Mouse (Mus musculus): Measurements from ENCODE around the gene Rnase2a. TPM values are rescaled to one million over a fixed set of nuclear protein-coding genes. Genes with fewer than 3 reads are reported as not detected.
"Not testable (repeated sequence)": the region's sequence is repeated elsewhere in the genome, so short reads cannot be mapped to it uniquely, and the experiment has no call there.

Gene Rnase2a
- total RNA-seq (2021), result 1 to 10 TPM in 1 of 2 experiments, under 1 TPM in 1; 0.81 to 1.4 TPM

- intact Hi-C loops (cut with DNase I), result no loop called here
- no peak for DNase-seq
These were observed at the start of gene Rnase2a for GRCm38 (mm10) chr14:51256041-51256440. Rnase2a (minus strand) TSS chr14:51256112.

GRCm38 (mm10) chr14:51291505-51291904 lies 35.6 kb upstream of the Rnase2a start:
- DNase-seq, result no peak
- intact Hi-C loops (cut with DNase I), result no loop called here

DNA sequence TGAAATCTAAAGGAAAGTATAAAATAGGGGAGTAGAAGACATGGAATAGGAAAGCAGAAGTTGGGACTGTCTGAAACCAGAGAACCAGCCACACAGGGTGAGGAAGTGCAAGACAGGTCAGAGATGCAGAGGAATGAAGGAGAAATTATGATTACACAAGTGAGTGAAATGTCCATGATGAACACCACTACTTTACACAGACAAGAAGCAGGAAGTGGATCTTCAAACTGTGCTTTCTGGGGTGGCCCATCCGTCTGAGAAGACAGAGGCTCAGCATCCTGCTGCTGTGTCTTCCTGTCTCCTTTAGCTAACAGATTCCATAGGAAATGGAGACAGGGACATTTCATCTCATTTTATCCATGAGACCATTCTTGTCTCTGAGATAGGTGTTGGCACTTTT lies 22.6 kb upstream of the Rnase2a start:
- intact Hi-C loops (cut with DNase I); DNase-seq: not testable (repeated sequence)

DNA sequence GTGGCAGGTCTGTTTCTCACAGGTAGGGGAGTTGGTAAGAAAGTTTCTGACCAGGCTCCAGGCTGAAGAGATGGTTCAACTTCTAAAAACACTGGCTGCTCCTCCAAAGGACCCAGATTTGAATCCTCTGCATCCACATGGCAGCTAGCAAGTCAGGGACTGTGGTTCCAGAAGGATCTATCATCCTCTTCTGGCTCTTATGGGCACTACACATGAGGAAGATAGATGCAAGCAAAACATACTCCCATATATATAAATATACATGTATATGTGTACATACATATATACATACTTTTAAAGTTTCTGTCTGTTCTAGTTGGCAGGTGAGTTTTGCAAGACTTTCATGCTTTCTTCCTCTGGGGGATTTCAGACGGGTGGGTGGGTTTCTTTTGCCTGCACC lies 12.8 kb upstream of the Rnase2a start:
- intact Hi-C loops (cut with DNase I), result no loop called here
- DNase-seq, result no peak

DNA sequence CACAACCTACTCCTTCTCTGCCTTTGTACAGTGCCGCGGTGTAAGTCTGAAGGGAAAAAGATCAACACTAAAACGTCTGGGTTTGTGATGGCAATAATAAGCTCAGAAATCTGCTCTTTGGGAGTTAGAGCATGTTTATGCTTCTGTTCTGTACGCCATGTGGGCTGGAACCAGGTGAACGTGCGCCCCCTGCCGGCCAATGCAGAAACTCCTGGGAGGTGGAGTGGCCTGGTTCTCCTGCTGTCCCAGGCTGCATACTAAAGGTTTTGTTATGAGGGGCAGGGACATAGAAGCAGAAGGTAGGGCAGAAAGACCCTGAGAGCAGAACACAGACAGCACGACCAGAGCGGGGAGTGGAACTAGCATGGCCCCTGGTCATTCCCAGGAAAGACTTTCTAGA lies 10.2 kb upstream of the Rnase2a start:
- peak; percentile 79 to 84 for DNase-seq
- intact Hi-C loops (cut with DNase I), result loop anchor here (1.0 kb wide), 1 partner anchor 91 kb away; no protein-coding TSS in a partner anchor

DNA sequence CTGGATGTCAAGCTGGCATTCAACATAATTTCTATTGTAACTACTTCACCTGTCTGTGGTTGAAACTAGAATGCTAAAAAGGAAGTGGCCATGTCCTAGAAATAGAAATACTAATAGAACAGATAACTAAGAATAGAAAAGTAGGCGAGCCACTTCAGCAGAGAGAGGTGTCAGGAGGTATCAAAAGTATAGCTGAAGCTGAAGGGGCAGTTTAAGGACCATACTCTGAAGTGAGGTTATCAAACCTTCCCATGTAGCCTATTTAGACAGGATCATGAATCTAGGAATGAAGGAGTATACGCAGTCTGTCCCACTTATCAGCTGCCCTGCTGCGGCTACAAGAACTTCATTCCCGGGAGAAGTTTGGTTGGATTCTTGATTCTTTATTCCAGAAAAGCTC lies 9.8 kb upstream of the Rnase2a start:
- no peak for DNase-seq
- intact Hi-C loops (cut with DNase I), result loop anchor here (1.0 kb wide), 1 partner anchor 90 kb away; no protein-coding TSS in a partner anchor

DNA sequence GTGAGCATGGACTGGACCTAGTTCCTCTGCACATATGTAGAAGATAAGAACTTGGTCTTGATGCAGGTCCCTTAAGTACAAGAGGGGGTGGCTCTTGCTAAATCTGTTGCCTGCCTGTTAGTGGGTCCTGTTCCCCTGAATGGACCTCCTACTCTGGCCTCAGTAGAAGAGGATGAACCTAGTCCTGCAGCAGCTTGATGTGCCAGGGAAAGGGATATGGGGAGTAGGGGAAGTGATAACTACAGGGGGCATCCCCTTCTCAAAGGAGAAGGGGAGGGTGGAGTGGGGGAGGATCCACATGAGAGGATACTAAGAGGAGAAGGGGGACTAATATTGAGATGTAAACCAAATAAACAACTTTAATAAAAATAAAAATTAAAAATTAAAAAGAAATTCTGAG lies 6.5 kb upstream of the Rnase2a start:
- no peak for DNase-seq
- intact Hi-C loops (cut with DNase I), result loop anchor here (2.0 kb wide), 1 partner anchor 158 kb away; no protein-coding TSS in a partner anchor

DNA sequence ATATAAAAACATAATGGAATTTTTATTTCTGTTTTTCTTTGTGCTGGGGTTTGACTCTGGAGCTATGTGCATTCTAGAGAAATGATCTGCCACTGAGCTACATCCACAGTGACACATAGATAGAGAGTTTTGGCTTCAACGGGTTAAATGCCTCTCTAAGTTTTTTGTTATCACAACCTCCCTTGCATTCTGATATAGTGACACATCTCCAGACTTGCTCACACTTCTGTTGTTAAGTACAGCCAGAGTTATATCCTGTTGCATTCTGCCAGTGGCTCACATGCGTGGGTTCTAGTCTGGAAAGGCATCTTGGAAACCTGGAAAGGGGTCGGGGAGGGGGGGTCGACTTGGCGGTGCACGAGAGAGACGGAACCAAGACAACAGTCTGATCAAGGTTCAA lies 3.8 kb upstream of the Rnase2a start:
- intact Hi-C loops (cut with DNase I), result no loop called here
- no peak for DNase-seq

- DNase-seq, result no peak
- intact Hi-C loops (cut with DNase I), result loop anchor here (5.0 kb wide), 1 partner anchor 589 kb away; no protein-coding TSS in a partner anchor
These were observed 2.3 kb downstream of the Rnase2a start for GRCm38 (mm10) chr14:51253569-51253968.

- intact Hi-C loops (cut with DNase I), result loop anchor here (5.0 kb wide), 1 partner anchor 590 kb away; no protein-coding TSS in a partner anchor
These were observed 3.7 kb downstream of the Rnase2a start for GRCm38 (mm10) chr14:51252206-51252605.

GRCm38 (mm10) chr14:51250348-51250747 lies 5.6 kb downstream of the Rnase2a start:
- no peak for DNase-seq
- intact Hi-C loops (cut with DNase I), result loop anchor here (5.0 kb wide), 1 partner anchor 592 kb away; no protein-coding TSS in a partner anchor

More at GRCm38 (mm10) chr14:51252206-51252605, 3.7 kb downstream of the Rnase2a start:
- DNase-seq, result not testable (repeated sequence)

- intact Hi-C loops (cut with DNase I), result no loop called here
- DNase-seq, result no peak
These were observed 8.2 kb downstream of the Rnase2a start for GRCm38 (mm10) chr14:51247736-51248135.

- intact Hi-C loops (cut with DNase I), result loop anchor here (1.0 to 2.0 kb wide), 2 partner anchors 65 to 138 kb away; no protein-coding TSS in a partner anchor
- peak; percentile 31 to 43 for DNase-seq
These were observed 15.0 kb downstream of the Rnase2a start for GRCm38 (mm10) chr14:51240899-51241298.

- not testable (repeated sequence) for DNase-seq
These were observed 18.4 kb downstream of the Rnase2a start for GRCm38 (mm10) chr14:51237488-51237887.

GRCm38 (mm10) chr14:51229657-51230056 lies 26.3 kb downstream of the Rnase2a start:
- DNase-seq; intact Hi-C loops (cut with DNase I): not testable (repeated sequence)

More at GRCm38 (mm10) chr14:51237488-51237887, 18.4 kb downstream of the Rnase2a start:
- intact Hi-C loops (cut with DNase I), result not testable (repeated sequence)

DNA sequence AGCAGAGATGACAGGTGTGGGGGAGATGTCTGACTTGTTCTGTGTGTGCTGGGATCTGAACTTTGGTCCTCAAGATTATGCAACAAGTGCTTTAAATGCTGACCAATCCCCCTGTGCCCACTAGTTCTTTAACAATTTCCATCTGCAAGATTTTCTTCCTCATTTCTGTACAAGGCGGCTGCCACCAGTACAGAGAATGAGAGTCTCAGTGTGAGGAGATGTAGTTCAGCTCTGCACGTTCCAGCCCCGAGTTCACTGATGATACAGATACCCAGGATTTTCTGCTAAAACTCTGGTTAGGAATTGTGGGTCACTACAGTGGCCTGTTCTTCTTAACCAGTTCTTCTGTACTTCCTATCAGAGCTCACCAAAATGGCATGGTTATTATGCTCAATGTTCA lies 35.8 kb downstream of the Rnase2a start:
- DNase-seq; intact Hi-C loops (cut with DNase I): not testable (repeated sequence)

Other genes starting within 250 kb of the Rnase2a start
- under 1 TPM; 0.22 to 0.25 TPM for gene Rnase10, start 248.4 kb downstream of the Rnase2a start, total RNA-seq (2021)
- gene Rnase9, start 214.2 kb downstream of the Rnase2a start, total RNA-seq (2021), result not detected
- gene Rnase11, start 205.9 kb downstream of the Rnase2a start, total RNA-seq (2021), result not detected
- gene Rnase12, start 198.5 kb downstream of the Rnase2a start, total RNA-seq (2021), result not detected
- gene Olfr750, start 181.7 kb downstream of the Rnase2a start, total RNA-seq (2021), result not detected
- gene Rnase4, start 165.0 kb downstream of the Rnase2a start, total RNA-seq (2021), result 10 to 100 TPM; 58.7 to 61.0 TPM
- 1 to 10 TPM; 7.7 to 9.5 TPM for gene Ang, start 165.0 kb downstream of the Rnase2a start, total RNA-seq (2021)
- gene Eddm3b, start 141.7 kb downstream of the Rnase2a start, total RNA-seq (2021), result not detected
- under 1 TPM; 0.28 to 0.87 TPM for gene Rnase6, start 132.2 kb downstream of the Rnase2a start, total RNA-seq (2021)
- 1 to 10 TPM in 1 of 2 experiments, under 1 TPM in 1; 0.80 to 1.1 TPM for gene Rnase1, start 109.3 kb downstream of the Rnase2a start, total RNA-seq (2021)
- not detected for gene Rnase2b, start 93.9 kb downstream of the Rnase2a start, total RNA-seq (2021)
- not detected for gene Ang2, start 57.0 kb downstream of the Rnase2a start, total RNA-seq (2021)
- gene Ear14, start 52.7 kb downstream of the Rnase2a start, total RNA-seq (2021), result not detected
- gene Gm7247, start 105.6 kb upstream of the Rnase2a start, total RNA-seq (2021), result not detected
- gene Vmn2r88, start 154.7 kb upstream of the Rnase2a start, total RNA-seq (2021), result not detected
- gene Vmn2r89, start 195.7 kb upstream of the Rnase2a start, total RNA-seq (2021), result not detected

All from heart, postnatal 36 days (tissue).